Mouse (Mus musculus) CH12F3 (cell line): ENCODE data around the gene Tbxas1.

ENCODE experiments used
- in situ Hi-C: fragments of 300-500 bp; cut with MboI; formaldehyde crosslinking; loops from 2 replicates; pipeline ENCODE4 v1.14.3; 2020; ENCODE audit warnings: low sequenced_read_pairs

Gene Tbxas1

DNA sequence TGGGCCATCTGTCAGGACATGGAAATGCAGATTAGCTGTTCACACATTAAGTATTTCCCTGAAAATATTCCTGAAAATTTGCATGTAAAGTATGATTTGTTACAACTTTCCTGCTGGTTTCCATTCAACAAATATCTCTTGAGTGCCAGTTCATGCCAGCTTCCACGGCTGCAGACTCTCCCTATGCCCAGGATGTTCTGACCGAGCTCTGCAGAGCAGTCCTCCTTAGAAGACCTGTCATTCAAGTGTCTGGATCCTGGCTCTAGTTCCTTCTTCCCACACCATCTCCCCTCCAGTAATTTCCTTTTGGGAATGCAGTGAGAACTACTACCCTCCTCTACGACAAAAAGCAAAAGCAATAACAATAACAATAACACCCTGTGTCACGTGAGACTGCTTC is 155.5 kb downstream of the Tbxas1 start:
- in situ Hi-C loops: no loop called here

GRCm38 (mm10) chr6:39033676-39034075 is 158.5 kb downstream of the Tbxas1 start:
- in situ Hi-C loops: no loop called here

DNA sequence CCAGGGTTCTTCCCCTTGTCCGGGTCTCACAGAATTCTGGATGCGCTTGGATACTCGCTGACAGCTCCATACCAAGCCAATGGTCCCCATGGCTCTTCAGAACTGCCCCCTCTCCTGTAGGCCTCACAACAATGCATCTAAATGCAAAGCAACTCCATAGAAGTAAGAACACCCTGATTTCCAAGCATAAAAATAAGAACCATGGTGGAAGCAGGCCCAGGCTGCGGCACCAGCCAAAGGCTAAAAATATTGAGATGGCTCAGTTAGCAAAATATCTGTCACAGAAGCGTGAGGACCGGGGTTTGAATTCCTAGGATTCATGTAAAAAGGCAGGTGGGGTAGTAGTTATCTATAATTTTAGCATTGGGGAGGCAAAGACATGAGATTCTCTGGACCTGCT is 159.8 kb downstream of the Tbxas1 start:
- in situ Hi-C loops: no loop called here

DNA sequence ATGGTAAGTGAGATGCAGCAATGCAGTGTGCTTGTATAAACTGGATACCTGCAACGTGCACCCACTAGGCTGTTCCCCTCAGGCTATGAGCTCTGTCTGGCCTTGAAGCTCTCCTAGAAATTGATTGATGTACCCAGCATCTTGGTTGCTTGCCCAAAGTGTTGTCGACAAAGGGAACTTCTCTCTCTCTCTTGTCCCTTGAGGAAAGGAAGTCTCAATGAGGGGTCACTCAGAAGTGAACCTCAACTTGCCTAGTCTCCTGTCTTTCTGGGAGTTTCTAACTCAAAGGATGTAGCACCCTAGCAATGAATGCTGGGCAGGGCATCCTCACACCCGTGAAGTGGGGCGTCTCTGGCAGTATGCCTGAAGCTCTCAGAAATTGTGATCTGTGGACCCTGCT is 161.0 kb downstream of the Tbxas1 start:
- in situ Hi-C loops: no loop called here

GRCm38 (mm10) chr6:39040451-39040850 is 165.2 kb downstream of the Tbxas1 start:
- in situ Hi-C loops: no loop called here

DNA sequence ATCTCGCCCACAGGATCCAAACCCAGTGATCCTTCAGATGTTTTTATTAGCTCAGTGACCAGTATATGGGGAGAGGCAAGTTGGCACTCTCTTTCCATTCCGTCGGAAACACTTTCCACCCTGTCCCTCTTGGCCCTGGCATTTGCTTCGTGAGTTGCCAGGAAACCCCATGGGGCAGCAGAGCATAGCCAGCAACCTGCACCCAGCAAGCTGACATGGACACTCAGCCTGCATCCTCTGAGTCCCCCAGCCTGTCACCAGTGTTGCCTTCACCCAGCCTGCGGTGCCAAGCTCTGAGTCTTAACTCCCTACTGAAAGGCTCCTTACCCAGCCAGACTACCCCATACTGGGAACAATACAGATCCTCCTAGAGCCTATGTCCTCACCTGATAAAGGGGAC is 173.9 kb downstream of the Tbxas1 start:
- in situ Hi-C loops: no loop called here

DNA sequence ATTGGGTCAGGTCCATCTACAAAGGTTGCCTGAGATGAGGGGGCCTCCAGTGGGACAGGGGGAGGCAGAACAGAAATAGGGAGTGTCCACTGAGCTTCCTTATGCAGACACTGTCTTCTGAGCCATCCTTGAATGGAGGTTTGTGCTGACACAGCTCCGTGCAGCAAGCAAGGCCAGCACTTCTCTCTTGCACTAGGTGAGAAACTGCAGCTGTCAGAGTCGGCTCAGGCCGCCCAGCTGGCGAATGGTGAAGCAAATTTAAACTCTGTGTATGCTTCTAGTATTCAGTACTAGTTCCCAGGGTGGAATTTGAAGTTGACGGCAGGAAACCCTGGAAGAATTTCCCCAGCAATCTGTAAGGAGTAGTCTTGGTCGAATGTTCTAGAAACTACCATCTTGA is 175.6 kb downstream of the Tbxas1 start:
- in situ Hi-C loops: no loop called here

DNA sequence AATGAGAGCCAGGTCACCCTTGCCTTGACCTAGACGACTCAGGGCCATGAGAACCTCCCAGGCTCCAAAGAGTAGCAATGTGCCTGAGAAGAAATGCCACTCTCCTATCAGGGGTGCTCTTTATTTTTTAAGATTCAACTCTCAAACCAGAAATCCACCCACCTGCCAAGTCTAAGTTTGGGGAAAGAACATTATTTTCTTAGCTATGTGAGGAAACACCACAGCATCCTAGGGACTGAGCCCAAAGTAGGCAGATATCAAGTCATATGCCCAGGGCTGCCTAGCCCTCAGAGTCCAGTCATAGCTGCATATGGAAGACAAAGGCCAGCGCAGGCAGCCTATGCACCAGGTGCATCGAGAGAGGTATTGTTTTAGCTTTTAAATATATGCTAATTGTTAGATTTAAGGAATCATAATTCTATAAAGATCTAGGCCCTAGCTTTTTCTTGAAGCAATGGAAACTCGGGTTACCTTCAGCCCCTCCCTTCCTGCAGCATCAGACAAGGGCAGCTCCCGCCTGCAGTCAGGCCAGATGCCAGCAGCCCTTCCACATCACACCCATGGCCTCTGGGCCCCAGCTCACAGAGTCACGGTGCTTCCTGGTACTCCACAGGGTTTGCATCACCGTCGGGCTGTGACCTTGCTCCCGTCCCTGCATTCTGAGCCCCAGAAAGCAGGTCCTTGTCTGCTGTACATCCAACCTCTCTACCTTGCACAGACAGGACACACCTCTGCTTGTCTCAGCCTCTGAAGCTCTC is 176.8 kb downstream of the Tbxas1 start:
- in situ Hi-C loops: no loop called here

DNA sequence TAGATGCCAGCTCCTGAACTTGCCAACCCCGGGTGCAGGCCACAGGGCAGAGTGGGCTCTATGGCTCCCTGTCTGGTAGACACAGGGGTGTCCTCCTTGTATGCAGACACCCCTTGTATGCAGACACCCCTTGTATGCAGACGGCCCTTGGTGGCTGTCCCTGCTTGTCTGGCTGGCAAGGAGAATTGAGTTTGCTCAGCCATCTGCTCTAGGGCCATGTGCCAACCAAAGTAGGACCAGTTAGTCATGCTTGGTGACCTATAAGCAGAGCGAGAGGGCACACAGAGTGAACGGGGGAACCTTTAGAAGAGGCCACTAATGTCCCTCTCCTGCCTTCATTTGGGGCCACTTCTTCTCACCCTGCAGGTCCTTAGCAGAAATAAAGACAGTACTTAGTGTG is 177.4 kb downstream of the Tbxas1 start:
- in situ Hi-C loops: no loop called here

DNA sequence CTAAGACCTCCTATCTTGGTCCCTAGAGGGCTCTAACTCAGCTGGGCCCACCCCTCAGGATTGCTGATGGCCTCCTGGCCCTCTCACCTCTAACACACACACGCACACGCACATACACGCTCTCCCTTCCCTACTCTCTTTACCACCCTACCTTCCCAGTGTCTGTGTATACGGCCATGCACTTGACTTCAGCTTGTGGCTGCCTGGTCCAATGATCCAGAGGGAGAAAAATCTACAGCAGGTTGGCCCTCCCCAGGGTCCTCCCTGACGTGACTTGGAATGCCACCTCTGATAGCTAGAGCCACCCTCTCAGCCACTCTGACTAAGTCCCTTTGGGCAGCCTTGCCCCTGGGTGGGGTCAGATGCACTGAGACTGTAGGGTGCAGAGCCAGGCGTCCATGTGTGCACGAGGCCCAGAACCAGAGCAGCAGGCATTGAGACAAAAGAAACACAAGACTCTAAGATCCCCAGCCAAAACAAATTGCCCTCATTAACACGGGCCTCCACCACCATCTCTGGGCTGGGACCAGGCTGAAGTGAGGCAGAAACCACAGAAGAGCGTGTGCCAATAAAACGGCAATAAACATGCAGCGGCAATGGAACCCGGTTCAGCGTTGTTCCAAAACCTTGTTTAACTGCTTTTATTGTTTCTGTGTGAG is 179.1 kb downstream of the Tbxas1 start:
- in situ Hi-C loops: no loop called here

DNA sequence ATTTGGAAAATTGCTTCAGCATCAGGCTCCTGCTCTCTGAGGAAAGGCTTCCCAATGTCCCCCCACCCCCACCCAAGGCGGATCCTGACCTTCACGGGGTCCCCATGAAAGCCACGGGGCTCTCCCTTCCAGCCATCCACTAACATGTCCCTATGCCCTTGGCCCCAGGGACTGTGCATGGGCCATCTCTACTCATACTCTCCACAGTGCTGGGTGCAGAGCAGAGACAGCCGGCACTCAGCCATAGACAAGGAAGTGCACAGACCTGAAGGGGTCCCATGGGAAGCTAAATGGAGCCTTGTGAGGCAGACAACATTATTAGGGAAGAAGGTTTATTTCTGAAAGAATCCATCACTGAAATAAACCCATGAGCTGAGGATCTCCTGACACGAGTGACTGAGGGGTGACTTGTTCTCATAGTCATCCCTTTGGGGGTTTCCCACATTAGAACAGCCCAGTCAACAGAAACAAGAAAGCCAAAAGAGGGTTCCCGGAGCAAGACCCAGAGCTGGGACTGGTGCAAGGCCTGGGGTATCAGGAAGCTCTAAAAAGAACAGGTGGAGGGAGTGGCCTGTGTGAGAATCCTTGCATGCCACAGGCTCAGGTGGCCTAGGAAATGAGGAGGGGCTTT is 179.8 kb downstream of the Tbxas1 start:
- in situ Hi-C loops: no loop called here

DNA sequence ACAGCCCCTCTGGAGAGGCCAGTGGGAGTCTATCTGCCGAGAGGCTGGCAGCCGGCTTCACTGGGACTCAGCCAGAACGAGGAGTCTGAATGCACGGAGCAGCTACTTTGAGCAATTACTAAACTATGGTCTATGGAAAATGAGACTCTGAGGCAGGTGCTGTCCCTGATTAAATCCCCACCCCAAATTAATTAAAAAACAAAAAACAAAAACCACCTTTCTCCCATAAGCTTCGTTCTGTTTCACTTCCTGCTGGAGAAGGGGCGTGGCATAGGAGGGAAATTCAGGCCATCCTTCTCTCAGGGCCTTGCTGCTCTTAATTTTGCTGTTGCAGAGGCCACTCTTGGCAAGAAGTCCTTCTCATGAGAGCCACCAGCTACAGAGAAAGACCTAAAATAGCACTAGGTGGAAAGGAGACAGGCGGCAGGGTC is 180.6 kb downstream of the Tbxas1 start:
- in situ Hi-C loops: no loop called here

GRCm38 (mm10) chr6:39057161-39057560 is 182.0 kb downstream of the Tbxas1 start:
- in situ Hi-C loops: no loop called here

GRCm38 (mm10) chr6:39058389-39058788 is 183.2 kb downstream of the Tbxas1 start:
- in situ Hi-C loops: no loop called here

DNA sequence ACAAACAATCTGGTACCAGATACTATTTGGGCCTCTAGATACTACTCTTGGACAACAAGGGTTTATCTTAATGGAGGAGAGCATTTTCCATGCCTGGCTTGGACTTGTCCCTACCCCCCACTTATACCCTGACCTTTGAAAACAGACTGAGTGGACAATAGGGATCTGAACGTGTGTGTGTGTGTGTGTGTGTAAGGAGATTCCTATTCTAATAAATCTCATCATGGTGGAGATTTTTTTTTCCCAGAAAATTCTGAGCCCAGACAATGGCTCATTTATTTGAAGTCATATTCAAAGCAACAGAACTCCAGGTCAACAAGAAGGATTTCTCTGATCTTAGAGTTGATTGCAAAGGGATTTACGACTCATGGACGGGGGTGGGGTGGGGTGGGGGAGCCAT is 183.7 kb downstream of the Tbxas1 start:
- in situ Hi-C loops: no loop called here

GRCm38 (mm10) chr6:39059547-39060497 is 184.6 kb downstream of the Tbxas1 start:
- in situ Hi-C loops: no loop called here

GRCm38 (mm10) chr6:39061180-39061579 is 186.0 kb downstream of the Tbxas1 start:
- in situ Hi-C loops: no loop called here

DNA sequence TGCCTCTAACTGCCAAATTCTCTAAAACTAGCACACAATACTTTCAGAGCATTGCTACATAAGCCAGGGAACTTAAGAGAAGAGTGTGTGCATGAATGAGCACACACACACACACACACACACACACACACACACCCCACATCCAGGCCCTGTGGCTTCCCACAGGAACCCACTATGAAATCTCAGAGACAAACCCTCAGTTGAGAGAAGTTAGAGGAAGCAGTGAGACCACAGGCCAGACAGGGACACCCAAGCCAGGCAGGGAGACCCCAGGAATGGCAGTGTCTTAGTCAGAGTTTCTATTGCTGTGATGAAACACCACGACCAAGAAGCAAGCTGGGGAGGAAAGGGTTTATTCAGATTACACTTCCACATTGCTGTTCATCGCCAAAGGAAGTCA is 188.3 kb downstream of the Tbxas1 start:
- in situ Hi-C loops: no loop called here

GRCm38 (mm10) chr6:39066935-39067578 is 191.9 kb downstream of the Tbxas1 start:
- in situ Hi-C loops: no loop called here

GRCm38 (mm10) chr6:39072664-39073063 is 197.5 kb downstream of the Tbxas1 start:
- in situ Hi-C loops: no loop called here
